Comparison of ENCODE assay signal across 26 mouse cellular contexts in genomic region chr6:137494801-137495200, GRCm38 (mm10).
"Had no signal": no experiment of that assay in that cellular context is flagged by ENCODE, and none has a peak within 500 bp of the region (broad histone marks: within the 10 kb centered on the region; RNA-seq: fewer than 3 reads in every experiment).

No protein-coding gene starts in this region.

- H3K4me2 ChIP-seq: heart, embryonic 11.5 days; heart, embryonic 13.5 days; heart, embryonic 15.5 days; hindbrain, embryonic 13.5 days; hindbrain, embryonic 15.5 days; intestine, embryonic 15.5 days; limb, embryonic 12.5 days; liver, embryonic 11.5 days; liver, embryonic 13.5 days; liver, embryonic 15.5 days had no signal

- H3K36me3 ChIP-seq: heart, embryonic 15.5 days; hindbrain, embryonic 10.5 days; hindbrain, embryonic 13.5 days; hindbrain, embryonic 15.5 days; limb, embryonic 10.5 days; limb, embryonic 12.5 days; liver, embryonic 13.5 days; liver, embryonic 15.5 days had no signal

- H3K9me3 ChIP-seq: heart, embryonic 13.5 days; heart, embryonic 15.5 days; hindbrain, embryonic 10.5 days; hindbrain, embryonic 13.5 days; hindbrain, embryonic 15.5 days; intestine, embryonic 15.5 days; limb, embryonic 10.5 days; limb, embryonic 12.5 days; liver, embryonic 13.5 days; liver, embryonic 15.5 days had no signal

- H3K27ac ChIP-seq: heart, adult 2 months; heart, embryonic 13.5 days; heart, embryonic 15.5 days; hindbrain, embryonic 10.5 days; hindbrain, embryonic 13.5 days; hindbrain, embryonic 15.5 days; intestine, embryonic 15.5 days; layer of hippocampus, adult 2 months; left cerebral cortex, adult 2 months; limb, embryonic 10.5 days; limb, embryonic 12.5 days; liver, embryonic 13.5 days; liver, embryonic 15.5 days had no signal

- DNase-seq: gastrocnemius, postnatal 10 days; gastrocnemius, postnatal 25 days; heart, adult 2 months; heart, postnatal 14 days; heart, postnatal 36 days; kidney, adult 18-20 months; kidney, postnatal 10 days; kidney, postnatal 25 days; kidney, postnatal 4 days; liver; liver, embryonic 13.5 days had no signal

- H3K4me3 ChIP-seq: heart, adult 2 months; heart, embryonic 13.5 days; heart, embryonic 15.5 days; hindbrain, embryonic 10.5 days; hindbrain, embryonic 13.5 days; hindbrain, embryonic 15.5 days; intestine, embryonic 15.5 days; layer of hippocampus, adult 2 months; left cerebral cortex, adult 2 months; limb, embryonic 10.5 days; limb, embryonic 12.5 days; liver, embryonic 13.5 days; liver, embryonic 15.5 days had no signal

- H3K27me3 ChIP-seq: heart, embryonic 13.5 days; heart, embryonic 15.5 days; hindbrain, embryonic 13.5 days; hindbrain, embryonic 15.5 days; intestine, embryonic 15.5 days; limb, embryonic 12.5 days; liver, embryonic 13.5 days; liver, embryonic 15.5 days had no signal

- H3K9ac ChIP-seq: heart, embryonic 13.5 days; heart, embryonic 15.5 days; hindbrain, embryonic 13.5 days; hindbrain, embryonic 15.5 days; intestine, embryonic 15.5 days; limb, embryonic 12.5 days; liver, embryonic 13.5 days; liver, embryonic 15.5 days had no signal

- ATAC-seq: inflammation-experienced regulatory T-cells, adult 6 months; intestine, embryonic 15.5 days; intestine, postnatal 0 days had no signal

- H3K4me1 ChIP-seq: heart, embryonic 15.5 days; hindbrain, embryonic 13.5 days; hindbrain, embryonic 15.5 days; intestine, embryonic 15.5 days; limb, embryonic 10.5 days; limb, embryonic 12.5 days; liver, embryonic 13.5 days; liver, embryonic 15.5 days had no signal
